Mouse (Mus musculus) CD8-positive naive resting alpha-beta T cell, adult 2 months (primary cell): ENCODE results near the gene Nemp1.

Experiments used
- DNase-seq, 2 experiments: peaks; one replicate each; pipeline ENCODE4 v3.0.0; 2022; ENCODE audit warnings: low read depth in 2 of 2, low spot score in 2 of 2

Nemp1 gene

DNA sequence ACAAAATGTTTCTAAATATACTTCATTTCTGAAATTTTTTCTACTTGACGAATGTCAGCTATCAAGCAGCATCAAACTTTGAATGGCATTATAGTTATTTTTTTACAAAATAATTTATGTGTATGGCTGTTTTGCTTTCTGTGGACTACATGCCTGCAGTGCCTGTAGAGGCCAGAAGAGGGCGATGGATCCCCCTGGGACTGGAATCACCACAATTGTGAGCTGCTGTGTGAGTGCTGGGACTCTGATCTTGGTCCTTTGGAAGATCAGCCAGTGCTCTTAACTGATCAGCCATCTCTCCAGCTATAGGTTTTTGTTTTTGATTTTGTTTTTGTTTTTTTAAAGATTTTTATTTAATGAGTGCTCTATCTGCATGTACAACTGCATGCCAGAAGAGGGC lies 4.6 kb downstream of the Nemp1 start:
- DNase-seq = peak; percentile 48 to 67

DNA sequence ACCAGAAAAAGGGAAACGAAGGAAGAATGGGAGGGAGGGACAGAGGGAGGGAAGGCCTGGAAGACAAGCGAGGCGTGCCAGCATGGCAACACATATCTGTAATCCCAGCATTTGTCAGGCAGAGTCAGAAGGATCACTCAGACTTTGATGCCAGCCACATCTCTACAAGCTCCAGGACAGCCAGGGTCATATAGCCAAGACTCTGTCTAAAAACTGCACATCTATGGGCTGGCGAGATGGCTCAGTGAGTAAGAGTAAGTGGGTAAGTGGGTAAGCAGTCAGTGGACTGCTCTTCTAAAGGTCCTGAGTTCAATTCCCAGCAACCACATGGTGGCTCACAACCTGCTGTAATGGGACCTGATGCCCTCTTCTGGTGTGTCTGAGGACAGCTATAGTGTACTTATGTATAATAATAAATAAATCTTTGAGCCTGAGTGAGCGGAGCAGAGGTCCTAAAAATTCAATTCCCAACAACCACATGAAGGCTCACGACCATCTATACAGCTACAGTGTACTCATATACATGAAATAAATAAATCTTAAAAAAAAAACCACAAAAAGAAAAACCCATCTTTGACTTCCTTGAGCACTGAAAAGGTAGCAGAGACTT lies 7.5 kb downstream of the Nemp1 start:
- DNase-seq = no peak

- peak; percentile 79 to 82 for DNase-seq
Observed at GRCm38 (mm10) chr10:127674794-127675522, 8.3 kb downstream of the Nemp1 start.

- no peak for DNase-seq
Observed at GRCm38 (mm10) chr10:127675859-127676398, 9.2 kb downstream of the Nemp1 start.

DNA sequence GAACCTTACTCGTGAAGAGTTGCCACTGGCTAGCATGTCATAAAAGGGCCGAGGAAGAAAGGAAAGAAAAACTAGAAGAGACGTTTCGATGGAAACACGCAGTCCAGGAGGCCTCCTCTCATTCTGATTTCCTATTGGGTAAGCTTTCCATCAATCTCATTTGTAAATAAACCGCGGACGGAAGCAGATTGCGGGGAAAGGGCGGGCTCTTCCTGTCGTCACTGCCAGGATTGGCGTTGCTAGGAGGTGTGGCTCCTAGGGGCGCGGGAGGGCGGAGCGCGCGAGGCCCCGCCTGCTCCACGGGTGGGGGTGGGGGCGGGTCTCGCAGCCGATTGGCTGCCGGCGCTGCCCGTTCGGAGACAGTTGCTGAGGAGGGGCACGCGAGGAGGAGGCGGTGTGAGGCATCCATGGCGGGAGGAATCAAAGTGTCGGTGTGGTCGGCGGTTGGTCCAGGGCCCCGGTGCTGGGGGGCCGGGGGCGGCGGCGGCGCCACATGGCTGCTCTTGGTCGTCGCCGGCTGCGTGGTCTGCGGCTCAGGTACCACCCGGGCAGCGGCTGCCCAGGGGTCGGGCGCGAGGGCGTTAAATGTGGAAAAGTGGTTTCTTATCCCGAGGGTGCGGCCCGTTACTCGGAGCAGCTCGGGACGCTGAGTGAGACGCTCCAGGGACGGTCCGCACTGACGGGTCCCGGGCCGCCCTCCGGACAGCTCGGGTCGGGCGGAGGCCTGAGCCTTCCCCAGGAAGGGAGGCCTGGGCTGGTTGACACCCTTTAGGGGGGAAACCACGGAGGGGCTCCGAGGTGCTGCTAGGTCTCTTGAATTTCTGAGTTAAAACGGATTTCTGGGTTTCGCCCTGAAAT lies 10.2 kb downstream of the Nemp1 start:
- peak; percentile 83 to 86 for DNase-seq

DNA sequence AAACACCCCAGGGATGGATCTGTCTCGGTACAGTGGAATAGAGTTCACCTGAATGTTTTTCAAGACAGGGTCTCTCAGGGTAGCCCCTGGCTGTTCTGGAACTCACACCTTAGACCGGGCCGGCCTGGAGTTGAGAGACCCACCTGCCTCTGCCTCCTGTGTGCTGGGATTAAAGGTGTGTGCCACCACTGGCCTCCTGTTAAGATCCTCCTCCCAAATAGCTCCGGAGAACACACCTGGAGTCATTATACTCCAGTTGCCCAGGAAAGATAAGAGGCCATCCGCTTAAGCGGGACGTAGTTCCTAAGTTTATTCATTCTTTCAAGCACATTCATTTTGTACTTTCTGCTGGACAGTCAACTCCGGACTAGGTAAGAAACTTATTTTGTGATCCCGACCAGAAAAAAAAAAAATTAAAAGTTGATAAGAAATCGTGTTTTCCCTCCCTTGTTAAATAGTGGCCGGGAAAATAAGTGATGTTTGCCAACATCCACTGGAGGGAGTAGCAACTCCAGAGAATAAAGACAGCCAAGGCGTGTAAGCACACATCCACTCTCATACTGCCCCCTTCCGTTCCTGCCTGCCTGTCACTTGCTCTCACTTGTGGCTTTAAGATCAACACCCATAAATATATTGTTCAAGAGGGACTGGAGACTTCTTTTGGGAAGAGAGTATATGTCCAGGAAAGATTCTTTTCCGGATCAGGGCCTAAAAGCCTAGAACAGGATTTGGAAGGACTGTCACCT lies 11.1 kb downstream of the Nemp1 start:
- DNase-seq = peak; percentile 57 to 75

- no peak for DNase-seq
Observed at GRCm38 (mm10) chr10:127679208-127679607, 12.5 kb downstream of the Nemp1 start.

GRCm38 (mm10) chr10:127679881-127680280 lies 13.2 kb downstream of the Nemp1 start:
- DNase-seq = no peak

DNA sequence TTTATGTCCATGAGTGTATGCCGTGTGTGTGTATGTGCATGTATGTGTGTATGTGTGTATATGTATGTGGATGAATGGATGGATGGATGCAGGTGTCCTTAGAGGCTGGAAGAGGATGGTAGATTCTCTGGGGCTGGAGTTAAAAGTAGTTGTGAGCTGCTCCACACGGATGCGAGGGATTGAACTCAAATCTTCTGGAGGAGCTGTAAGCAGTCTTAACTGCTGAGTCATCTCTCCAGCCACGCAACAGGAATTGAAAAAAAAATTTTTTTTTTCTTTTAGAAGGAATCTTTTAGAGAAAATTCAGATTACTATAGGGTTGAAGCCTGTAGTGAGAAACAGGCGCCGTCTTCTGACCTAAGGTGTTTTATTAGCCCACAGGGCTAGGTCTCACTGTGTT lies 16.2 kb downstream of the Nemp1 start:
- DNase-seq = no peak

DNA sequence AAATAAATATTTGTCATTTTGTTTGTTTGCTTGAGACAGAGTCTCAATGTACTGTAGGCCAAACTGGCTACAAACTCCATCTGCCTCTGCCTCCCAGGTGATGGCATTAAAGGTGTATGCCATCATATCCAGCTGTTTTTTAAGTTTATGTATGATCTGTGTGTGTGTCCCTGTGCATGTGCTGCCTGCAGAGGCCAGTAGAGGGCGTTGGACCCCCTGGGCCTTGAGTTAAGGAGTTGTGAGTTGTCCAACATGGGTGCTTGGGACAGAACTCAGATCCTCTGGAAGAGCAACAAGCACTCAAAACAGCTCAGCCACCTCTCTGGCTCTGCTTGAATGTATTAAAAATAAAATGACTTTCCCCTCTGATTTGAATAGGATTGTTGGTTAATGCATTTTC lies 24.4 kb downstream of the Nemp1 start:
- no peak for DNase-seq

DNA sequence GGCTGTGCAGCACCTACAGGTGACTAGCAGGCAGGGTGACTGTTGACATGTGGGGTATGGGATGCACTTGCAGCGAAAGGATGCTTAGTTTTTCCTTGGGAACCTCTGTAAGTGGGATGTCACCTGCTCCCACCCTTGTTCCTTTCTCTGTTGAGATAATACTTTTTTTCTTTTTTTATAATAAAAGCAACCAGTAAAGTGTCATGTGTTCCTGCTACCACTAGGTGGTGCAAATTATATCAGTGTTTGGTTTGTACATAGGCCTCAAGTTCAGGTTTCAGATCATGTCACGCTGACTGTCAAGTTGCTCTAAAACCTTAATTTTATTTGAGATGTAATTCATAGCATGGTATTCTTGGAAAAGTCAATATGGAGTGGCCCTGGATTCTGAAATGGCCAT lies 27.9 kb downstream of the Nemp1 start:
- DNase-seq = peak in 1 of 2 experiments; percentile 9

DNA sequence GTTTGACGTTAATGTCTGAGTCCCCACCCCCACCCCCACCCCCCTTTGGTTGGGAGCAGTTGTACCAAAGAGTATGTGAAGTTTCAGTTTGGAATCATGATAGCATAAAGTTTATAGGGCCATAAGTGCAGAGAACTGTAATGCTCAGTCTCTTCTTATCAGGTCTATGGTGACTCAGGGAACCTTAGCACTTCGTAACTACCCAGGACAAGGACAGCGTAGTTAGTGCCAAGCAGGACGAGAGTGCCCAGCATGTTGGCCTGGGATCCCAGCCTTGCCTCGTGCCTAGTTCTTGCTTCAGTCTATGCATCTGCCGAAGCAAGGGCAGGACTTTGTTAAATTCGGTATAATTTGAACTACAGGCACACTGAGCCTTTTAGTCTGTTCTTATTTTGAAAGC lies 29.1 kb downstream of the Nemp1 start:
- no peak for DNase-seq

DNA sequence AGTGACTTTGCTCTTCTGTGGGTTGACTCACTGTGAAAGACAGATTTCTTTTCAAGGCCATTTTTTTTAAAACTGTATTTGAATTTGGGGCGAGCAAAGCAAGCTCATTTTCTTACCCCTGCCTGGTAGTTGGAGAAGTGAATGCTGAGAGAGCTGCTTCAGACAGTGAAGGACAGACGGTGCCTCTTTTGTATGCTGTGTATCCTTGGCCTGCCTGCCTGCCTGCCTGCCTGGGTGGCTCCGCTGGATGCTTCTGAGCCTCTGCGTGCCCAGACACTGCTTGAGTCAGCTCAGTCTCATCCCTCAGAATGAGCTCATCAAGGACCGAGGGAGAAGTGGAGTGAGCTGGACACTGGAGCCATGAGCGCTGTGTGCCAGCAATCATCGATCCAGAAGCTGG lies 32.3 kb downstream of the Nemp1 start:
- DNase-seq = no peak

GRCm38 (mm10) chr10:127703299-127703698 lies 36.6 kb downstream of the Nemp1 start:
- DNase-seq = no peak

GRCm38 (mm10) chr10:127704293-127704692 lies 37.6 kb downstream of the Nemp1 start:
- no peak for DNase-seq

DNA sequence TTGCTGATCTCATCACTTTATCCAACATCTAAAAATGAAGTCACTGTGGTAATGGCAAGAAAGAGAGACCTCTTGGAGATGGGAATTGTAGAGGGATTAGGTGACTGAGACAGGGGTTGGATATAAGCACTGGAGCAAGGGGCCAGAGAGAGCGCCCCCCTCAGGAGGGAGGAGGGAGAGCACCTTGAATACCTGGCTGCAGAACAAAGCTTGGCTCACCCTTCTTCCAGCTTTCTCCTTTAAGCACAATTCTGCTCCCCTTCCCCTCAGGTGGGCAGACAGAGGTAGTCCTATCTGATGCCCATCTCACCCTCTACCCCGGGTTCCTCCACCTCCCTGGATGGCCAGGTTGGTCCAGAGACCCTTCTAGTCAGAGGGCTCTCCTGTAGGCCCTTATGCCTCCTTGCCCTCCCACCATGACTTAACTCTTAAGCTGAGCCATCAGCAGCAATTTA lies 38.1 kb downstream of the Nemp1 start, which contains the start of gene Myo1a:
Gene Myo1a, plus strand, starts transcription at position 405 of the 455 bp plus-strand sequence.
- DNase-seq = no peak

GRCm38 (mm10) chr10:127705783-127706182 lies 39.1 kb downstream of the Nemp1 start:
- DNase-seq = no peak

DNA sequence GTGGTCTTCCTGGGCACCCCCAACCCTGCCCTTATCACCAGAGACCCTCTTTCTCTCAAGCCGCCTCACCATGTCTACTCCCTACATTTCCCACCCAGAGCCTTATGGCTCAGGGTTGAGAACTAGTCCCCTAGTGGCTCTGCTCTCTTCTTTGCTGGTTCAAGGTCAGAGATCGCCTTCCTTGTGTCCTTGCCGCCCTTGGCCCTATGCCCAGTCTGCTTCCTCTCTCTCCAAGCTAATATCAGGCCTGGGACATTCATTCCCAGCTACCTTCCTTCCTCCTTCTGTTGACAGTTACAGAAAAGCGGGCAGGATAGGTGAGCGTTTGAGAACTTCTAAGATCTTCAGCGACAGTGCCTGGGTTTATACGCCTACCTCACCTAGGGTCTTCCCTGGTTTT lies 41.0 kb downstream of the Nemp1 start:
- DNase-seq = no peak

GRCm38 (mm10) chr10:127708850-127709370 lies 42.2 kb downstream of the Nemp1 start:
- DNase-seq = no peak

- DNase-seq = no peak
Observed at GRCm38 (mm10) chr10:127710331-127710730, 43.6 kb downstream of the Nemp1 start.

DNA sequence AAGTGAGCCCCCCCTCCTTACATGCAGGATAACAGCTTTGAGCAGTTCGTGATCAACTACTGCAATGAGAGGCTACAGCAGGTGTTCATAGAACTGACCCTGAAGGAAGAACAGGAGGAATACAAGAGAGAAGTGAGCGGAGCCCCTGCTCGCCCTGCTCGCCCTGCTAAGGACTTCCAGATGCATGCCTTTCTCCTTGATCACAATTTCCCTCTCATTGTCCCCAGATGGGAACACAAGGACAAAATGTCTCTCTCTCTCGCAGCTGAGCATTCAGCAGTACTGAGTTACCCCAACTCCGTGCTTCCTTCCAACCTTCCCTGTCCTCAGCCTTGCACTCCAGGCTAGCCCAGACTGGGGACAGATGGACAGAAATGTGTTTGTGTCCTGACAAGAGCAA lies 46.0 kb downstream of the Nemp1 start:
- DNase-seq = no peak
